Mouse (Mus musculus): ENCODE data around the gene Idh3a. TPM values are rescaled to one million over a fixed set of nuclear protein-coding genes. Genes with fewer than 3 reads are reported as not detected.
A peak's percentile ranks its signal among the peaks of the same experiment; 100 is the strongest.

The Idh3a gene
- total and polyA plus RNA-seq, 3 experiments = 367 to 582 (median 507) TPM

DNA sequence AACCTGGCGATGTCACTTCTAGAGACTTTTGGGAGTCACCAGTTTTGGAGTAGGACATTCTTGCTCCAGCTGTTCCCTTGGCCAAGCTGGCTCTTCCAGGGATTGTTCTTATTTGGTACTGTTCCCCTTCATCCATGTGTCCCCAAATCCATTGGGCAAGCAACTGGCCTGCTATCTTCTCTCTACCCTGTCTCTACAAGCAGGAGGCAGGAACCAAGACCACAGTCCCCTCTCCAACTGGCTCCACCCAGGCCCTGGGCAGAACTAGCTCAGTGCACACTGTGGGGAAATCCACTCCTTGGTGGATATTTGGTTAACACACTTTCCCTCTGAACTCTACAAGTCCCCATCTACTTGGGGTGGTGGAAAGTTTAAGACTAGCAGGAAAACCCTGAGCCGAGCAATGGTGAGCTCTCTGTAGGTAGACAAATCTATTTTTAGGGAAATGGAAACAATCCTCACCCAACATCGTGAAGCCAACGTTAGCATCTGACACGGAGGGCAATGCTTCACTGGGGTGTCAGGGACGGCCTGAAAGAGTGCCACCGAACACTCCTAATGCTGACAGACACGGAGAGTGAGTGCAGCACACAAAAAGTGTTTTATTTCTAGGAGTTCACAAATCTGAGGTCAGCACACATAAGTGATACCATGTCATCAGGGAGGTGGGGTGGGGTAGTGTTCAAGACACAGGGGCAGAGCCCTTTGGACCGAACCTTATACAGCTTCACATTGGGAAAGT, 41.8 kb upstream of the Idh3a start:
- intact Hi-C loops (cut with DNase I) = no loop called here
- no peak for DNase-seq
- TF ChIP-seq POLR2A (IDR thresholded peaks at IDR 0.05; ENCODE audit: insufficient read depth, low read depth, low read length) (no peak), CTCF (IDR thresholded peaks at IDR 0.05) (no peak), EP300 (IDR thresholded peaks at IDR 0.05; ENCODE audit: insufficient read depth, low read depth, low read length) (no peak)
- no peaks in the 10 kb centered on the region for H3K27me3 ChIP-seq (ENCODE audit: control insufficient read depth, insufficient read depth, low read length)
- 80% methylated on average over 9 of the region's 9 CpGs for WGBS
- H3K36me3 ChIP-seq (ENCODE audit: control insufficient read depth, insufficient read depth, low read length) = no peaks in the 10 kb centered on the region
- no peak overlapping the region for H3K9ac ChIP-seq (ENCODE audit: low read depth, low read length)
- no peaks in the 10 kb centered on the region for H3K4me1 ChIP-seq (ENCODE audit: control insufficient read depth, insufficient read depth, low read length)
- no peaks in the 10 kb centered on the region for H3K79me2 ChIP-seq (replicated peaks; ENCODE audit: control insufficient read depth, insufficient read depth, low read length)
- no peak overlapping the region for H3K4me3 ChIP-seq
- H3K27ac ChIP-seq = no peak overlapping the region

- Histone ChIP-seq H3K36me3 (ENCODE audit: control insufficient read depth, insufficient read depth, low read length) (no peaks in the 10 kb centered on the region), H3K9ac (ENCODE audit: low read depth, low read length) (no peak overlapping the region), H3K27ac (no peak overlapping the region), H3K4me1 (ENCODE audit: control insufficient read depth, insufficient read depth, low read length) (no peaks in the 10 kb centered on the region), H3K79me2 (replicated peaks; ENCODE audit: control insufficient read depth, insufficient read depth, low read length) (no peaks in the 10 kb centered on the region), H3K4me3 (no peak overlapping the region), H3K27me3 (ENCODE audit: control insufficient read depth, insufficient read depth, low read length) (no peaks in the 10 kb centered on the region)
- WGBS = 87% methylated on average over 4 of the region's 4 CpGs
- TF ChIP-seq POLR2A (IDR thresholded peaks at IDR 0.05; ENCODE audit: insufficient read depth, low read depth, low read length) (no peak), EP300 (IDR thresholded peaks at IDR 0.05; ENCODE audit: insufficient read depth, low read depth, low read length) (no peak), CTCF (IDR thresholded peaks at IDR 0.05) (no peak)
- intact Hi-C loops (cut with DNase I) = no loop called here
- DNase-seq = no peak
These were observed 41.2 kb upstream of the Idh3a start for GRCm38 (mm10) chr9:54544954-54545315.

DNA sequence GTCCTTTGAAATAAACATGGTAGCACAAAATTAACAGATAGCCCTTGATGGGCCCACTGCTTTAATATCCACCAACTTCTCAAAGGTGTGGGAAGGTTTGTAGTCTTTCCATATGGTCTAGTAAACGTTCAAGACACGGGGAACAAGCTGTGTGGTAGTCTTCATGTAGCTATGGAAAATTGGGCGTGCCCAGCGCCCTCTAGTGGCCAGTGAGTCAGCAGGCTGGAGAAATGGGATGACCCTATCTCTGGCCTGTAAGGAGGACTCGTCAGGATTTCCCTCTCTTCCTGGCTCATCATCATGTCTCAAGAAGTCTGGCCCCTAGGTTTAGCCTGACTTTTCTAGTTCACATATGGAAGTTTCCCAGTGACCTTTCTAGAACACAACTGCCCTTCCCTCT, 38.6 kb upstream of the Idh3a start:
- peak; percentile 45 to 62 for DNase-seq
- intact Hi-C loops (cut with DNase I) = loop anchor here (2.0 kb wide), 1 partner anchor 109 kb away; no protein-coding TSS in a partner anchor
- Histone ChIP-seq H3K9ac (ENCODE audit: low read depth, low read length) (no peak overlapping the region), H3K27me3 (ENCODE audit: control insufficient read depth, insufficient read depth, low read length) (no peaks in the 10 kb centered on the region), H3K4me3 (no peak overlapping the region), H3K27ac (no peak overlapping the region), H3K4me1 (ENCODE audit: control insufficient read depth, insufficient read depth, low read length) (no peaks in the 10 kb centered on the region), H3K79me2 (replicated peaks; ENCODE audit: control insufficient read depth, insufficient read depth, low read length) (no peaks in the 10 kb centered on the region), H3K36me3 (ENCODE audit: control insufficient read depth, insufficient read depth, low read length) (no peaks in the 10 kb centered on the region)
- TF ChIP-seq CTCF (IDR thresholded peaks at IDR 0.05) = peak; percentile 86
- no peak for TF ChIP-seq POLR2A (IDR thresholded peaks at IDR 0.05; ENCODE audit: insufficient read depth, low read depth, low read length)
- 0 out of 2 replicates have a peak, but pooled peaks have one; percentile 27 for TF ChIP-seq EP300 (IDR thresholded peaks at IDR 0.05; ENCODE audit: insufficient read depth, low read depth, low read length)
- 10% methylated on average over 5 of the region's 5 CpGs for WGBS

DNA sequence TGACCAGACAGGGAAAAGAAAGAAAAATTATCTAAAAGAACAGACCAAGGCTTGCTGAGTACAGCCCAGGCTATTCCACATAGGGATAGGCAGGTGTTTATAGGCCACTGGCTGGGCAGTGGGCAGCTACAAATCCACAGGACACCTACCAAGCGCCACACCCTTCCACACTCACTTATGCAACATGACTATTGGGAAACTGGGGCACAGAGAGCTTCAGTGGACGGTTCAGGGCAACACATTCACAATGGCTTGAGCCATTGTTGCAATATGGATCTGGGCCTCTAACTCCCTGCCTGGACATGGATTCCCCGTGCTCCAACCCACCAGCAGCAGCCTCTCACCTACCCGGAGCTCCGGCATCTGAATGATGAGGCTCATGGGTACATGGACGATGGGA, 36.7 kb upstream of the Idh3a start:
- intact Hi-C loops (cut with DNase I) = no loop called here
- no peak for TF ChIP-seq POLR2A (IDR thresholded peaks at IDR 0.05; ENCODE audit: insufficient read depth, low read depth, low read length)
- TF ChIP-seq CTCF (IDR thresholded peaks at IDR 0.05) = no peak
- no peak for TF ChIP-seq EP300 (IDR thresholded peaks at IDR 0.05; ENCODE audit: insufficient read depth, low read depth, low read length)
- H3K4me1 ChIP-seq (ENCODE audit: control insufficient read depth, insufficient read depth, low read length) = no peaks in the 10 kb centered on the region
- H3K27me3 ChIP-seq (ENCODE audit: control insufficient read depth, insufficient read depth, low read length) = no peaks in the 10 kb centered on the region
- H3K9ac ChIP-seq (ENCODE audit: low read depth, low read length) = no peak overlapping the region
- H3K79me2 ChIP-seq (replicated peaks; ENCODE audit: control insufficient read depth, insufficient read depth, low read length) = no peaks in the 10 kb centered on the region
- no peak overlapping the region for H3K4me3 ChIP-seq
- WGBS = 89% methylated on average over 6 of the region's 6 CpGs
- H3K36me3 ChIP-seq (ENCODE audit: control insufficient read depth, insufficient read depth, low read length) = no peaks in the 10 kb centered on the region
- H3K27ac ChIP-seq = no peak overlapping the region
- no peak for DNase-seq

DNA sequence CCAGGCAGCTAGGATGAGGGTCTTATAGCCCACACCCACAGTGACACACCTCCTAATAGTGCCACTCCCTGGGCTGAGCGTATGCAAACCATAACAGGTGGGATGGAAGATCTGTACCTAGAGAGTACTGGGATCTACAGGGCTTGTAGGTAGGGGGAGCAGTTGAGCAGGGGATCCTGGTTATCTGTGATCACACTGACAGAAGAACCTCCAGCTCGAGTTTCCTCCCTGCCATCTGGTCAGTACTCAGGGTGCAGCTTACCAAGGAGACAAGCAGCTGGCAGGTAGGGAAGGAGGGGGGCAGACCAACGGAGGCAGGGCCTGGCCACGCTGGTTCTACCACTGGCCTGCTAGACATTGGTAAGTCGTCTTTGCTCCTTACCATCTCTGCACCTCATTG, 33.7 kb upstream of the Idh3a start:
- TF ChIP-seq POLR2A (IDR thresholded peaks at IDR 0.05; ENCODE audit: insufficient read depth, low read depth, low read length) = no peak
- TF ChIP-seq EP300 (IDR thresholded peaks at IDR 0.05; ENCODE audit: insufficient read depth, low read depth, low read length) = no peak
- peak; percentile 52 for TF ChIP-seq CTCF (IDR thresholded peaks at IDR 0.05)
- H3K4me3 ChIP-seq = no peak overlapping the region
- DNase-seq = no peak
- no peaks in the 10 kb centered on the region for H3K27me3 ChIP-seq (ENCODE audit: control insufficient read depth, insufficient read depth, low read length)
- H3K36me3 ChIP-seq (ENCODE audit: control insufficient read depth, insufficient read depth, low read length) = no peaks in the 10 kb centered on the region
- intact Hi-C loops (cut with DNase I) = no loop called here
- 25% methylated on average over 5 of the region's 5 CpGs for WGBS
- H3K4me1 ChIP-seq (ENCODE audit: control insufficient read depth, insufficient read depth, low read length) = no peaks in the 10 kb centered on the region
- no peak overlapping the region for H3K27ac ChIP-seq
- no peak overlapping the region for H3K9ac ChIP-seq (ENCODE audit: low read depth, low read length)
- no peaks in the 10 kb centered on the region for H3K79me2 ChIP-seq (replicated peaks; ENCODE audit: control insufficient read depth, insufficient read depth, low read length)

DNA sequence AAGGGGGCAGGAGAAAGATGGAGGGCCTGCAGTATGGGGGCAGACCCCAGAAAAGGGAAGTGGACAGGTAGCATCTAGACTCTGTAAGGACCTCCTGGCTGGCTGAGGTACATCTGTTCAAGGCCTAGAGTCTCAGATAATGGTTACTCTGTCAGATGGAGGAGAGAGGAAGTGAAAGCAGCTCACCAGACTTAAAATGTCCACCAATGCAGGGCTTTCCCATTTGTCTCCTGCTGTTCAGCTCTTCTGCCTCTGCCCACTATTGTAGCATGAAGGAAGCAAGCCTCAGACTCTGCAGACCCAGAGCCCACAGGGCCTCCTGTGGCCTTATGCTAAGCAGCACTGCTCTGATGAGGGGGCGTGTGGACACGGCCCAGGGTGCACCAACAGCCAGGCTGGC, 31.1 kb upstream of the Idh3a start:
- DNase-seq = no peak
- H3K4me3 ChIP-seq = no peak overlapping the region
- no peak overlapping the region for H3K9ac ChIP-seq (ENCODE audit: low read depth, low read length)
- H3K27ac ChIP-seq = no peak overlapping the region
- TF ChIP-seq POLR2A (IDR thresholded peaks at IDR 0.05; ENCODE audit: insufficient read depth, low read depth, low read length) = no peak
- no peak for TF ChIP-seq CTCF (IDR thresholded peaks at IDR 0.05)
- TF ChIP-seq EP300 (IDR thresholded peaks at IDR 0.05; ENCODE audit: insufficient read depth, low read depth, low read length) = no peak
- no peaks in the 10 kb centered on the region for H3K27me3 ChIP-seq (ENCODE audit: control insufficient read depth, insufficient read depth, low read length)
- WGBS = 77% methylated on average over 2 of the region's 2 CpGs
- intact Hi-C loops (cut with DNase I) = no loop called here
- H3K36me3 ChIP-seq (ENCODE audit: control insufficient read depth, insufficient read depth, low read length) = no peaks in the 10 kb centered on the region
- H3K79me2 ChIP-seq (replicated peaks; ENCODE audit: control insufficient read depth, insufficient read depth, low read length) = no peaks in the 10 kb centered on the region
- no peaks in the 10 kb centered on the region for H3K4me1 ChIP-seq (ENCODE audit: control insufficient read depth, insufficient read depth, low read length)
